Mouse (Mus musculus) embryonic fibroblast, embryonic 13.5 days (primary cell): ENCODE results near the gene Kcnj6.

Source experiments
- CTCF ChIP-seq: IDR thresholded peaks from 2 replicates; pipeline ENCODE4 v1.5.1; 2011; ENCODE audit warnings: mild to moderate bottlenecking, control low read depth, low read length, moderate library complexity, borderline replicate concordance; ENCODE audit not compliant: insufficient read depth
- POLR2A ChIP-seq: IDR thresholded peaks from 2 replicates; pipeline ENCODE4 v1.6.1; 2011; ENCODE audit warnings: low read depth, mild to moderate bottlenecking, control low read depth, low read length, moderate library complexity

- TF ChIP-seq CTCF (no peak), POLR2A (no peak)
These were observed 17.1 kb downstream of the Kcnj6 start for GRCm38 (mm10) chr16:94980374-94980773.
